Mouse (Mus musculus): ENCODE measurements around the gene St7.
A peak's percentile ranks its signal among the peaks of the same experiment; 100 is the strongest.

St7 gene

DNA sequence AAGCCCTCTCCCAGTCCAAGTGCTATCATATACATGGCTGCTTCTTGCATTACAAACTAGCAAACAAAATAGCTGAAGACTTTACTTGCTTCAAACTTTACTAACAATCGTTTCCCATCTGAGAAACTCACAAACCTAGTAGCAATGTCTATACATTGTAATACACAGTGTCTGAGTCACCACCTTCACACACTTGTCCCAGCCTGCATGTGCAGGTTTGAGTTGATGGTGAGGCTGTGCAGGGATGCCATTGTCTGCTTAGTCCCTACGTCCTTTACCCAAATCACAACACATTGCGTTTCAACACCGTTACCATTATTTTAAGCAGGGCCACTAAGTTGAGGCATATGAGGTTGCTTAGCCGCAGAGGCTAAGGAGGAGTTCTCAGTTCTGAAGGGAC lies 26.7 kb downstream of the St7 start:
- DNase-seq (ENCODE audit: low spot score in 2 of 2) = no peak

DNA sequence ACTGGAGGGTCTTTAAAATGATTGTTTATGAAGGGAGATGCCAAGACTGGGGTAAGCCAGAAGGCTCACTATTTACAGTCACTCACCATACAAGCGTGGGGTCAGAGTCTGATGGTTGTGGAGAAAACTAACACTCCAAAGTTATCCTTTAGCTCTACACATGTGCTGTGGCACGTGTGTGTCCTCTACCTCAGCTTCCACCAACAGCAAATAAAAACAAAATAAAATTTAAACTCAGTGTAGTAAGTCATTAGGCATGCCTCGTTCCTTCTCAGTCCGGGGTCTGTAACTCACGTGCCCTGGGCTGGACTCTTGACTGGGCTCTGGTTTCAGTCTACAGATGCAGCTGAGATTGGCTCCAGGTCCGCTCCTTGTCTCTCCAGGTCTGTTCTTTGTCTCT lies 27.3 kb downstream of the St7 start:
- DNase-seq (ENCODE audit: low spot score in 2 of 2) = no peak

DNA sequence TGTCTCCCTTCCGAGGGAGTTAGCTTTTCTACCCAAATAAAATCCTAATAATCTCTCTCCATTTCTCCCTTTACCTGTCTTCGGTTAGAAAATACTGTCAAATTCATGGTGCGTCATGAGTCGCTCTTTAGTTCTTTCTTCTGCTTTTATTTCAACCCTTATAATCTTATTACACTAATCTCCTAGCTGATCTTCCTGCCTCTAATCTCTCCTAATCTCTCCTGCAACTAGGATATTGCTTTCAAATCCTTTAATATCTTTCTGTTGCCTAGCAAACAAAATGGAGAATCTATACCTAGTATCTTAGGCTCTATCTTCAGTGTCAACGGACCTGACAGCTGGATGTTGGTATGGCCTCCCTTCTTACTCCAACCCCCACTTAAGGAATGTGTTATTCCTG lies 29.0 kb downstream of the St7 start:
- DNase-seq (ENCODE audit: low spot score in 2 of 2) = no peak

DNA sequence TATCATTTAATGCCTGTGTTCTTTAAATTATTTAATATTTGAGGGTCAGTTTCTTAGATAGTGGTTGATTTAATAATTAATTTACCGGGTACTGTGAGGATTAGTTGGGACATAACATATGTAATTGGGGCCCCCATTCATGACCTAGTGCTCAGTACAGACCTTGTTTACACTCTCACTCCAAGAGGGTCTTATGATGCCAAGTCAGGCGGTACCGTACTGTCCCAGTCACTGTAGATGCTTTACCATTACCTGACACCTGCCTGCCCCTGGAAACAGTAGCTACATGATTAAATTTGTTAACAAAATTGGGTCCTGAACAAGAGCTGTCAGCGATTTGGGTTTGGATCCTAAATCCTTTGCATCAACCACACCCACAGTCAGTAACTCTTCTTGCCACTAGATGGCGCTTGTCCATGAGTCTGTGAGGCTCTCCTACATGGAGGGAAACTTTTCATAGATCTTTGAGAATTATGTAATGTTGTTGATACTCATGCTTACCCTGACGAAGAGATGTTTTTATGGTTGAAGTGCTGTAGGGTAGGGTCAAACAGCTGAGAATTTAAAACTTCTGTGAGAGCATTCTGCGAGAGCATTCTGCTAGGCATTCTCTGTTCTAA lies 33.2 kb downstream of the St7 start:
- peak; percentile 62 to 75 for DNase-seq (ENCODE audit: low spot score in 2 of 2)

DNA sequence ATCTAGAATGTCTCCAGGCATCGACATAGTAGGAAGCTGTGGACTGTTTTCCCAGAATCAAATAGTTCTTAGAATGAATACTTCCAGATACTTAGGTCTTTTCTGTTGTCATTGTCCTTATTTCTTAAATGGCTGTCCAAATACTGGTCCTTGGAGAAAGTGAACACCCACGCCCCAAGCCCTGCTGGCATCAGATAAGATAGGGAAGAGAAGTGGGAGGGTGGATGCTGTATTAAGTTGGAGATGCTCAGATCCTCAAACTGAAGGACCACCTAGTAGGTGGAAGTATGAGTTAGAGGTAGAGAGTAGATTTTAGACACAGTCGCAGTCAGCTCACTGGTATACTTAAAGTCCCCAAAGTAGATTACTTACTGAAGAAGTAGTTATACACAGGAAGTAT lies 34.5 kb downstream of the St7 start:
- no peak for DNase-seq (ENCODE audit: low spot score in 2 of 2)

DNA sequence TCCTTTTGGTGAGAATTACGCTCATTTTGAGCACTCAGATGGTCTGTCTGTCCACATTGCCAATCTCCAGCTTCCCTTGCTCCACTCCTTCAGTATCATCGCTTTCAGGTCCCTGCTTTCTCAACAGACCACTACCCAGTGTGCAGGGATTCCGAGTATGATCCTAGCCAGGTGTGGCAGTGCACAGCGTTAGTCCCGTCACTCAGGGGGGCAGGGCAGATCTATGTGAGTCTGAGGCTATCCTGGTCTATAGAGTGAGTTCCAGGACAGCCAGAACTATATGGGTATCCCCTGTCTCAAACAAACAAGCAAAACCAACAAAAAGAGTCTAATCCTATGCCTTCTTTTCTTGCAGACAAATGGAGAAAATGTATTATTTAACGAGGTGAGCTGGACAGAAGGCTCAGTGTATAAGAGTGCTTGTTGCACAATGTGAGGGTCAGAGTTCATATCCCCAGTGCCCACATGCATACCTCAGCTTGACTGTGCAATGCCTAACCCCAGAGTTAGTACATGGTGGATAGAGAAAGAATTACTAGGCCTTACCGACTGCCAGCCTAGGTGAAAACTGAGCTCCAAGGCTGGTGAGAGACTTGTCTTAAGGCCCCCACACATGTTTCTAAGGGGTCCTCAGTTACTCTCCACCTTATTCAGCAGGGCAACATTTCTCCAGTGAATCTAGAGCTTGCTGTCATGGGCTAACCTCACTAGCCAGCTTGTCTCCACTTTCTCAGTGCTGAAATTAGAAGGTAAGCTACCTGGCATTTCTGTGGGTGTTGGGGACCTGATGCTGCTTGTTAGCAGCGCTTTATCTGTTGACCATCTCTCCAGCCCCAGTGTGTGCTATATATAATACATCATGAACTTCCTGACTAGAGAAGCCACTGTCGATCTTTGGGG lies 35.4 kb downstream of the St7 start:
- no peak for DNase-seq (ENCODE audit: low spot score in 2 of 2)

DNA sequence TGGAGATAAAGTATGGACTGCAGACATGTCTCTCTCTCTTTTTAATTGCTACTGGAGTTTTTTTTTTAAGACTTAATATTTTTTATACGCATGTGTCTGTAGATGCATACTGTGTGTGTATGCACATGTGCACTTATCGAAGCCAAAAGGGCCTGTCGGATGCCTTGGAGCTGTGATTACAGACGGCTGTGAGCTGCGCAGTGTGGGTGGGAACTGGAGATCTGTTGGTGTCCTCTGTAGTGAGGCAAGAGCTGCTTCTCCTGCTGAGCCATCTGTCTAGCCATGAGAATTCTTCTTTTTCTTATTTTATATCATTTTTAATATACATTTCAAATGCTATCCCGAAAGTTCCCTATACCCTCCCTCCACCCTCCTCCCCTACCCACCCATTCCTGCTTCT lies 37.4 kb downstream of the St7 start:
- no peak for DNase-seq (ENCODE audit: low spot score in 2 of 2)

DNA sequence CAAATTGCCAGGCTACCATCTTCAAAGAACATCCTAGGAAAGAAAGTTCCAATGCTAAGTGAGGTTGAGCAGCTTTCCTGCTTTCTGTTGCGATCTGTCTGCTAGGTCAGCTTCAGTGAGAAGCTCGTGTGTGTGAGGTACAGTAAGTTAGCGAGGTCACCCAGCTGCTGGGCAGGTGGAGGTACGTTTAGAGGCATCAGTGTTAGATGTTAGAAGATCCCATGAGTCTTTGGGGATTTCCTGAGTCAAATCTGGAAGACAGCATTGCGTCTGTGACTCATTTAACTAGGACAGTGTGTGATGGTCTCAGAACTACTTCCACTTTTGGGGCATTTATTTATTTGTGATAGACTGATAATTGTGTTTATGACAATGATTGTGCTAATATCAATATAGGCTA lies 39.0 kb downstream of the St7 start:
- no peak for DNase-seq (ENCODE audit: low spot score in 2 of 2)

DNA sequence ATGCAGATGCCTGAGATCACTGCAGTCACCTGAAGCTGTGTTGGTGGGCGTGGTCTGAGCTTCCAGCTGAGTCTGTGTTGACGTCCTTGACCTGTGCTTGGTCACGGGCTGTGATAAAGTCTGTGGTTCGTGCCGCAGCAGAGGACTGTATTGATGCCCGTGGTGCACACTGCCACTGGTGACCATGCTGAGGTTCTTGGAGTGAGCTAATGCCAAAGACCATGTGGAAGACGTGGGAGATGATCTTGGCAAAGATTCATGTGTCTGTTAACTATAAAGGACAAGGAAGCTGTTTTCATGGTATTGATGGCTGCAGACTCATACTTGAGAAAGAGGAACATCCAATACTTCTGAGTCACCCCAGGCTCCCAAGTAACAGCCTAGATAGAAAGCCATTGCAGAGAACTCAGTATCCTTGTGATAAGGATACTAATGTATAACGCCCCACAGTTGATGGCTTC lies 41.2 kb downstream of the St7 start:
- peak; percentile 43 to 73 for DNase-seq (ENCODE audit: low spot score in 2 of 2)

DNA sequence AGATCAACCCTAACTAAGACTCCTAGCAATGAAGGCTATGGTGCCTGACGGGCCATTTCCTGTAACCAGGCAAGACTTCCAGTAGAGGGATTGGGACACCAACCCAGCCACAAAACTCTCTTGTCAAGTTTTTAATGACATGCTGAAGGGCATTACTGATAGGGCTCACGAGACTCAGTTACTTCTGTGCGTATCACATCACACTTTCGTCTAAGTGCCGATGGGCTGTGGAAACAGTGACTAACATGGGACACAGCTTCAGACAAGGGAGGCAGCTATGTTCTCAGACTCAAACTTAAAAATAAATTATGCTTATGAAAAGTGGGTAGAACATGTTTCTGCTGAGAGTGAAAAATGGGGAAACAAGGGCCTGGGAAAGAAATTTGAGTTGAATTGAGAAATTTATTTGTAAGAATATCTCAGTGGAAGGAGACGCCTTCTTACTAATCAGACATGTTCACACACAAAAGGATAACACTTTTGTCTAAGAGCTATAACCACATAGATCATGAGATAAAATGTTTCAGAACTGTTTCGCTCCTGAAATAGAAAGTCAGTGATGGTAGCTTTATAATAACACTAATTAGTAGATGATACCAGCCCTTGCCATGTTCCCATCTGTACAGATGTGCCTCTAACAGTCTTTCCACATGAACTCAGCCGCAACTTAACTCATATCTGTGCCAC lies 44.7 kb downstream of the St7 start:
- DNase-seq (ENCODE audit: low spot score in 2 of 2) = no peak

DNA sequence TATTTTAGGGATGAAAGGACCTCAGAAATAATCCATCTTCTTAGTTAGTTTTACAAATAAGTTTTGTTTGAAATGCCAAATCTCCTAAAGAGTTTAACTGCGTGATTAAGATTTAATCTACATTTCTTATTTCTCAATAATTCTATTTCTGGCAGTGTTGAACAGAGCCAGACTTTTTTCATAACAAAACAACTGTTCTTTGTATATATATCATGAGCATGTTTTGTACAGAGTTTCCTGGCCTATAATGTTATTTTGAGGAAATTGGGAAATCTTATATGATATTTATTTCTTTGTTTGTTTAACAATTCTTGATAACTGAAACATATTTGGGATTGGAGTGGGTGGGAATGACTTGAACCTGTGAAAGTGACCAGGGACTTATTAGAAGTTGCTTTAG lies 47.4 kb downstream of the St7 start:
- DNase-seq (ENCODE audit: low spot score in 2 of 2) = no peak

DNA sequence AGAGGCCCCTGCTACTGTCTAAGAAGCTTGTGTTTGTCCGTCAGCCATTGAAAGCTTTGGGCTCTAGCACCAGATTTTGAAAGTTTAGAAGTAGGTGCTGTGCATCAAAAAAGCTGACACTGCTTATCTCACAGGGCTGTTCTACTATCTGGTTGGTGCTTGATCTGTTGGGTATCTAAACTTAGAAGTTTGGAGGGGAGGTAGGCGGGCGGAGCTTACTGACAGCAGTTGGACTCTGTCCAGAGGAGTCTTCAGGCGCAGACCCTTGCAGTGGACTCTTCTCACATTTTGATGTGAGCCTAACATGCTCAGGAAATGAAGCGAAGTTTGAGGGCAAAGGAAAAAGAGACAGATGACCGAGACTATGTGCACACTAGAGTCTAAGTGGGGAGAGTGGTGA lies 48.9 kb downstream of the St7 start:
- no peak for DNase-seq (ENCODE audit: low spot score in 2 of 2)

DNA sequence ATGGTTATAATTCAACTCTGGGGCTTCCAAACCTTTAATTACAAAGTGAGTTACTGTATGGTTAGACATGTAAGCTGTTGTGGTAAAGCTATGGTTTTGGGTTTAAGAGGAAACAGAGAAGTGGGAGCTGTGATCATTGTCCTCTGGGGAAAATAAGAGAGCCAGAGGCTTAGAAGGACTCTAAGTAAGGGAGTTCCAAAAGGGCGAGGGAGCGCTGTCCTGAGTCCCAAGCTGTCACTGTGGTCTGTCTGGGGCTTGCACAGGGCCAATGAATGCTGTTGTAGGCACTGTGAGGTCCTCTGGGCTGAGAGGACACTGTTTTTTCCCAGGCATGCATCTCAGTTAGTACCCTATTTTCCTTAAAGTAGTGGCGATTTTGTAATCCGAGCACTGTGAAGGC lies 49.5 kb downstream of the St7 start:
- no peak for DNase-seq (ENCODE audit: low spot score in 2 of 2)

DNA sequence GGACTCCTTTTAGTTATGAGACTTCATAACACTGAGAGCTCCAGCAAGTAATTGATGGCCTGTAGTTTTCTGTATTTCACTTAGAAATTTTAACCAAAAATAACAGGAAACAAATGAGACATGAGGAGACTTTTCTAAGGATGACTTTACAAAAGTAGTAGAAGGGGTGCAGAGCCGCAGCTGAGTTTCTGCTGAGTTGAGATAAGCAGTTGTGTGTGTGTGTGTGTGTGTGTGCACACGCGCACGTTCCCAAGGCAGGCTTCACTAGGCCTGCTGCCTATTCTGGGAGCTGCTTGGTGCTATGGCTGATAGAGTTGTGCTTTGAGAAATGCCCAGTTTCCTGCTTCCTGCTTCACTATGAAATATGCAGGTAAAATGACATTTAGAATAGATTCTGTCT lies 50.6 kb downstream of the St7 start:
- peak in 1 of 2 experiments; percentile 68 for DNase-seq (ENCODE audit: low spot score in 2 of 2)

DNA sequence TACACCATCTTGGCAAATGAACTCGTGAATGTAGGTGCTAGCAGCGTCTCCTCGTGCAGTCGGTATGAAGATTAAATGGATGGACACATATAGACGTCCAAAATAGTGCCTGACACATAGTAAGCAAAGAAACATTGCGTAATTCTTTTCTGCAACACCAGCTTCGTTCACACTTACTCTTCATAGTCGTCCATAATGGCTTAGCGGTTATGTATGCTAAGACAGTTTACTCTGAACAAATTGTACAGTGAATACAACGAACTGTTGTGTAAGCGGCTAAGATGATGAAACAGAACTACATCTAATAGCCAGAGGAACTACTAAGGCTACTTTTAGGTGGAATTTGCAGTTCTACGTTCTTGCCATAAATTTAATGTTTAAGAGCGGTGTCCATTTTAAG lies 55.0 kb downstream of the St7 start:
- DNase-seq (ENCODE audit: low spot score in 2 of 2) = no peak

DNA sequence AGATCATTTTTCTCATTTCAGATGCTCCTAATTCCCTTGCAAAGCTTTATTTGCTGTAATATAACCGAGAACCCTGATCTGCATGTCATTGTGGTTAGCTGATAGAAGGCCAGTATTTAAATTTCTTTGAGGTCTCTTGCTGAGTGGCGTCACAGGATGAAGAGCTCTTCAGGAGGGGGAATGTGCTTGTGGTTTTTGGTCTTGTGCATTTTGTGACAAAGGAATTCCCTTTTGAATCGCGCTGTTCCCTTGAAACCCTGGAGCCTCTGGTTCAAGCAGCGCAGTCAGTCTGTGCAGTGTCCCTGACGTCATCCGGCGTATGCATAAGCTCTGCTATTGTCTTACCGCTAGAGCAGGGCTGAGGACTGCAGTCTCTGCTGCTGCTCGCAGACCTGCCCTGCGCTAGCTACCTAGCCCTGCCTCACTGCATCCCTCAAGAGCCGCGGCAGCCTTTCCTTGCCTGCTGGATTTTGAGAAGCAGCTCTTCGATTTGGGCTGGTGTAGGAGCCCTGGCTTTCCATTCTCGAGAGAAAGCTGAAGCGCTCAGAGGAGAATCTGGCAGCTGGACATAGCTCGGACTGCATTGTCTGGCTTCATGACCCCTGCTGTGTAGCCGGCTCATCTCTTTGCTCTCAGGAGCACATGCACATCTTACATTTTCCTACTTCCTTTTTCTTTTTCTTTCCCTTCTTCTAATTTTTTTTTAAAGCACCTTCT lies 56.3 kb downstream of the St7 start:
- DNase-seq (ENCODE audit: low spot score in 2 of 2) = peak; percentile 53 to 74

DNA sequence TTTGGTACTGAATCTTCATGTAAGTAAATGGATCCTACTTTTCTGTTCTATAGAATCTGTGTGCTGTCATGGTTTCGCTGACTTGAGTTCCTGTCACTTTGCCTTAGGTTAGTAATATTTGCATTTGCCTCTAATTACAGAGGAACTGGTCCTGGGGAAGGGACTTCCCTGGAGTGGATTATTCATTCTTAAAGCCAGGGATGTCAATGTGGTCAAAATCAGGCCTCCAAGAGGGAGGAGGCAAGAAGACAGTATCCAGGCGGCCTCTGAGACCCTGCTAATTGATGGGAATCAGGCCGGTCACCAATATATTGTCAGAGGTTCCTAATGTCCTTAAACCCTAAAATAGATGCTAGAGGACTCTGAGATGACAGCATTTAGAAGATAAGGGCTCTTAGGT lies 56.9 kb downstream of the St7 start:
- DNase-seq (ENCODE audit: low spot score in 2 of 2) = no peak

DNA sequence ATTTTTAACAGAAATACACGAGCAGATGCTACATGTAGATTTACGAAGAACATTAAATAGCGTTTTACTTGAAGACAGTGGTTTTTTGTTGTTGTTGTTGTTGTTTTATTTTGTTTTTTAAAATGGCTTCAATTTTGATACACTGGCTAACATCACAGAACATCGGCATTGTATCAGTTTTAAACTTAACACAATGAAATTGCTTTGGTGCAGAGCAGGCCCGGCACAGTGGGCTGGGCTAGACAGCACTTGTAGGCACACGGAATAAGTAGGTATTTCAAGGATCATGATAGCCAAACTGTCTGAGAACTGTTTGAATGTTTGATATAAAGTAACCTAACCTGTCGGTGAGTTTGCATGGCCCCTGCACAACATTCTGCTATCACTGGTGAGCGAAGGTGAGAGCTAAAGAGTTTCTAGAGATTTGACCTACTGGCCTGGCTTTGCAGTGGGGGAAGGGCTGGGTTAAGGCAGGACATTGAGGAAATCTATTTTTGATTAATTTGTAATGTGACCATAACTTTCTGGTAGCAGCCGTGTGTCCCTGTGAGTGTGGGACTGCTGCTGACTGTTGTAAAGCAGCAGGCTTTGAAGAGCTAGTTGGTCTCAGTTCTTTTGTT lies 57.4 kb downstream of the St7 start:
- no peak for DNase-seq (ENCODE audit: low spot score in 2 of 2)

DNA sequence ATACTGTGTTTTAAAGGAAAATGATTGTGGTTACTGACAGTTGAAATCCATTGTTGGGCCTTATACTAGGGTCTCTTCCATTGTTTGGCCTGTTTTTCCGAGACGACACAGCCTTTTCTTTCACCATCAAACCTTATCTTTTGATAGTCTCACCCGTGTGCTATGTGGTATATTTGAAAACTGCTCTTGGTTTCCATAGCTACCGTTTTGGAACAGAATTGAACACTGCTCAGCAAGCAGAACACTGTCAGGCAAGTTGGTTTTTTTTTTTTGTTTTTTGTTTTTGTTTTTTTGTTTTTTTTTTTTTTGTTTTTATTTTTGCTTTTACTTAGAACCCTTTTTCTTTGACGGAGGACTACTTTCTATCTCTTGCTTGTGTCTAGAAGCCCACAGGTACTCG lies 58.2 kb downstream of the St7 start:
- no peak for DNase-seq (ENCODE audit: low spot score in 2 of 2)

DNA sequence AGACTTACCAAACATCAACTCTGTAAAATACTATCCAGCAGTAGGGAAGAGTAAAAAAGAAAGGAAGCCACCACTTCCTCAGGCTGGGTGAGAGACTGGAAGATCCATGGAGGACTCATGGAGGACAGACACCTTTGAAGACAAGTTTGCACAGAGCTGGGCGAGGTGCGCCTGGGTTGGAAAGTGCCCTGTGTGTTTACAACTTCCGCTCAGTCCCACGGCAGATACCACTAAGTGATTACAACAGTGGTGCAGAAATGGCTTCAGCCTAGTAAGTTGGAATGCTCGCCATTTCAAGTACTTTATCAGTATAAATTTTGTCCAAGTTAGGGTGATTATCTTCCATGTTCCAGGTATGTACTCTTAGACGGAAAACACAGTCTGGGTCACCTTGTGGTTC lies 63.2 kb downstream of the St7 start:
- no peak for DNase-seq (ENCODE audit: low spot score in 2 of 2)

DNA sequence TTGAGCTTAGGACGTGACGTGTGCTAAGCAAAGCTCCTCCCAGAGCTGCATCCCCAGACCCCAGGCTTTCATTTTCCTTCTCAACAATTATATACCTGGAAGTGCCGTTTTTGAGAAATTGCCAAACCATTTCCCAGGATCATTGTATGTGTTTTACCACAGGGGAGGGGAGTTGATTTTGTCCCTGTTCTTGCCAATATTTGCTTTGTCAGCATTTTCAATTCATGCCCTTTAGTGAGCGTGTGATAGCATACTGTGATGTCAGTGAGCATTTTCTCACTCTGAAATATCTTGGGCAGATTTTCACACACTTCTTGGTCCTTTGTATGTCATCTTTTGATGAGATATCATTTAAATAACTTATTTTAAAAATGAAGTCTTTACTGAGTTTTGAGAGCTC lies 65.8 kb downstream of the St7 start:
- no peak for DNase-seq (ENCODE audit: low spot score in 2 of 2)

All from spleen, postnatal 4 days (tissue).